Mouse (Mus musculus): ENCODE data around the gene Ammecr1.
A peak's percentile ranks its signal among the peaks of the same experiment; 100 is the strongest.

The Ammecr1 gene

DNA sequence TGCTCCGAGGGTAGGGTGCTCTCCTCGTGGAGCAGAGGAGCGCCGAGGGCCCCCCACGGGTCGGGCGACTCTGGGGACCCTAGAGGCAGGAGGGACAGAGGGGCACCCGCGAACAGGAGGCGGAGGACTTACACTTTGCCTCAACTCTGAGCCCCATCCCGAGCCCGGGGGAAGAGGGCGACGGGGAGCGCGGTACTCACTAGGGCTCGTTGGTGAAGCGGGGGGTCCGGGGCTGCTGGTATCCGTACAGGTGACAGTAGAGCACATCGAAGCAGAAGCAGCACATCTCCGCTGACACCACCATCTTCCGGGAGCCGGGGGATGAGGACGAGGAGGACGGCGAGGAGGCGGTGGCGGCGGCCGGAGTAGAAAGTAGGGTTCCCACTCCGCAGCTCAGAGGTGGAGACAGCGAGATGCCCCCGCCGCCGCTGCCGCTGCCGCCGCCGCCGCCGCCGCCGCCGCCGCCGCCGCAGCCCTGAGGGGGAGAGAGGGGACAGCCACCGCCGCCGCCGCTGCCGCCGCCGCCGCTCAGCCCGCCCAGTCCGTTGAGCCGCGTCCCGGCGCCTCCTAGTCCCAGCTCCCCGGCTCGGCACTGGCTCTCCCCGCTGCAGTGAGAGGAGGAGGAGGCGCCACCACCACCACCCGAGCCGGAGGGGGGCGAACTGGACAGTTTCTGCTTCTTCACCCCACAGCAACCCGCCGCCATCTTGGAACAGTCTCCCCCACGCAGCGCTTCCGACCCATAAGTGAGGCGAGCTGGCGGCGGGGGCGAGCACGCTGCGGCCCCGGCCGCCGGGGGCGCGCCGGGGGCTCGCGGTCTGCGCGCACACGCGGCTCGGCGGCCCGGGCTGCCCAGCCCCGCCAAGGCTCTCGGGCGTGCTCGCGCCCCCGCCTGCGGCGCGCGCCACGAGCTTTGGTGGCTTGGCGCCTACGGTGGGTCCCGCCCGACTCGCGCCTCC, at the start of gene Ammecr1:
Gene Ammecr1, minus strand, starts transcription at position 721 of the 959 bp plus-strand sequence.
- DNase-seq: peak; percentile 69 to 74

DNA sequence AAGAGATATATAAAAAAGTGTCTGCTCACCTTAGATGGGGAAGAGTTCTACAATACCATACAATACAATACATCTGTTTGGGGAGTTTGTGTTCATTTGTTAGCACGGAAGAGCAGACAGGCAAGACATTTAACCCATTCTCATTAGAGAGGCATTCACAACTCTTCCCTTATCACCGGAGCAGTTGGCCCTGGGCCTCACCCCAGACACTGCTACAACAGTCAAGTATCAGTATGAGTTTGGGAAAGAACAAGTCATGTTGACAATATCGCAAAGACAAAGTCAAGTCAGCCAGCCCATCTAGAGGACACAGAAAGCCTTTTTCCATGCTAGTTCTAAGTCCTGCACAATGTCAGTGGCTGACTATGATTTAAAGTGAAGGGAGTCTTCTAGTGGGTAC, 47.6 kb upstream of the Ammecr1 start:
- no peak for DNase-seq

DNA sequence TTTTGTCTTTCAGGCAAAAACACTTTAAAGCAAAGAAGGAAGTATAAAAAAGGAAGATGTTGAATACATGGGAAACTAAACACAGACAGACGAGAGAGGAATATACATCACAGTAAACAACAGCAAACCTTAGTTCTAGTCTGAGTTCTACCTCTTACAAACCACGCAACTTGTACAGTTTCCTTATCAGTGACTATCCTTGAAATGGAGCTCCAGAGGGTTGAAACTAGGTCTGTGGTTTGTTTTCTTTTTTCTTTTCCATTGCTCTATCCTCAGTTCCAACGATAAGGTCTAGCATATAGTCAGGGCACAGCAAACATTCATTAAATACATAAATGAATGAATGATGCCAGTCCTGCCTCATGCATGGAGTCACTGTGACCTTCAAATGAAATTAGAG, 45.8 kb upstream of the Ammecr1 start:
- no peak for DNase-seq

DNA sequence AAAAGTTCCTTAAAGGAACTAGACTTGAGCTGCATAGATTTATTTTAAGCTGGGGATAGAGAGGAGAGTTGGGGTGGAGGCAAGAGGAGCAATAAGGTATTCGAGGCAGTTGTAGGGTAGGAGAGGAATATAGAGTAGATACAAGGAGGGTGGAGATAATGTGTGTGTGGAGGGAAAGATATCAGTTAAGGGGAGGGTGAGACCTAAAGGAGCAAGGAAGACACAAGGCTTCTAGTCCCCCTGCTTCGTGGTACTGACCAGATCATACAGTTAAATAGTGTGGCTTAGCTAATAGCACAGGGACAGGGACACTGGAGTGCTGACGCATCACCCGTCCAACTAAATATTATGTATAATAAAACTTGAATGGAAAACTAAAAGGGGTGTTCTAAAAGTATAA, 45.3 kb upstream of the Ammecr1 start:
- DNase-seq: no peak

DNA sequence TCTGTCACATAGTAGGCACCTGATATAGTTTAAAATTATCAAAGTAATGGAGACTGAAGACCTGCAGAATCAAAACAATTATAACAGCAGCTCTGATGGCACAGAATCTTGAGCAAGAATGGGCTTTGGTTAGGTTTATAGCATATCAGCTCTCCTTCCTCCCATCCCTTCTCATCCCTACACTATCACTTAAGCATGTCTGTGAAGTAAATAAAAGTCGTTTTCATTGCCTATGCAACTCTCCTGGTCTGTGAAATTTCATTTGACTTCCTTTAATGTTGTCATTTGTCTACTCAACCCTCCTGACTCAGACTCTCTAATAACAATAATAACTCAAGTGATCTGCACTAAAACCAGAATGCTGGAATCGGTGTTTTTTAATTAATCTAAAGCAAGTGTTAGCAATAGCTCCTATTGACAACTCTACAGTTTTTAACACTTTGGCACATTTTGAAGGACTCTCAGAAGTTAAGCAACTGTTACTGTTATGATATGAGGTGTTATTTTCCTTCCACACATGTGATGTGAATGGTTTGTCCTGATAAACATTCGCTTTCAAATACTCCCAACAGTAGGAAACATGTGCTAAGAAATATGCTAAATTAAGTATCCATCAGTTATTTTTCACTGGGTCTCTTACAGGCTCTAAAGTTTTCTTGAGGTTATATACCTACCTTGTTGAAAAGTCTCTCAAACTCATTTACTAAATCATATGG, 37.8 kb upstream of the Ammecr1 start:
- no peak for DNase-seq

DNA sequence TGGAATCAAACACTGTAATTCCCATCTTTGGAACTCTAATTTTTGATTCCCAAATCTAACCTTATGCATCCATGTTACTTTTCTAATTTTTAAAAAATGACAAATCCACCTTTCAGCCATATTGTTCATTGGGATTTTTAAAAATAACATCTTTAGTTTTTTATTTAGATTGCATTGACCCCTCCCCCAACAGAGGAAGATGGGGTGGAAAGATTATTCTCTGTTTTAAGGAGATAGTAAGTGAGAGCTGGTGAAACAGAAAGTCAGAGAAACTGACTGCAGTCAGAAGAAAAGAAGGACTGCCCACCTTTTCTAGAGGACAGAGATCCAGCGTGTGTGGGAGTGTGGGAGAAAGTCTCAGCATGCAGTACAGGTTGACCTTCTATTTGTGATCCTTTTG, 30.7 kb upstream of the Ammecr1 start:
- no peak for DNase-seq

DNA sequence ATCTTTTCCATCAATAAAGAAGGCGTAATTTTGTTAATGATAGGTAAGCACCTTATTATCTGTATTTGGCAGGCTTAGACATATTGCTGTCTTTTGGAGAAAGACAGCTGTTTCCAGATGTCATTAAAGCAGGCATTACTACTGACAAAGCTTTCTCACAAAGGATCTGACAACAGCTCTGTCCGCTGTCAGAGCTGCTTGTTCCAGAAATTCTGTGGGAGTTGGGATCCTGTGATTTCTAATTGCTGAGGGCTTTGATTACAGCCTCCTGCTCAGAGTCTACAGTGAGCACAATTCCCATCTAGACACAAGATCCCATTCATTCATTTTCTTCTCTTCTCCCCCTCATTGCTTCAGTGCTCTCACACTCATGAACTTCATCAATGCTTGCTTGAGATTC, 28.0 kb upstream of the Ammecr1 start:
- no peak for DNase-seq

DNA sequence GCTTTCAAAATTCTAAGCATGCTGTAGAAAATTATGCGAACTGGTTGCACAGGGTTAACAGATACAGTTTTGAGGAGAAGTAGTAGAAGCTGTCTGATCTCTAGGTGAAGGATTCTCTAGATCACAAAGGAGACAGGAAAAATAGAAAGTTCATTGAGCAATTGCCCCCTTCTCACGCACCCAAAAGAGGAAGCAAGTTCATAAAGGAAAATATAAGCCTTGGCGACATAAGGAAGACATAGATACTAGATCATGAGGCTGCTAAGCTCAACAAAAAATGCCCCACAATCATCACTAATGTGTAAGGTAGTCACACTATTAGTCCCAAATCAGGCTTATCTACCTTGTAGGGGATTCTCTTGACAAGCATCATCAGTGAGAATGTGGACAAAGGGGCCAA, 17.6 kb upstream of the Ammecr1 start:
- DNase-seq: no peak

DNA sequence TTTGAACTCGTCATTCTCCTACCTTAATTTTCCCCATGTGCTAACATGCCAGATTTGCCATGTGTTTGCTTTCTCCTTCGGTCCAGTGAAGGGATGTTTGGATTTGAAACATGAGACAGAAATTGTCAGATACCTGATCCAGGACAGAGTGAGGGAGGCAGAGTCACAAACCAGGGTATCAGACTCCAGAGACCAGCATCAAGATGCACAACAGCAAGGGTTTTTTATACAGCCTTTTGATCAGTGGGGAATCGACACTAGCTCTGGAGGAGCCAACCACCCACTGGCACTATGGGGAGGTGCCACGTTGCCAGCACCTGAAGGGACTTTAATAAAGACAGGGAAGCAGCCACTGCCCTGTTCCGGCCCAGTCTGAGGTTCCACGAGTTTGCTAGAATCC, 17.1 kb upstream of the Ammecr1 start:
- DNase-seq: no peak

DNA sequence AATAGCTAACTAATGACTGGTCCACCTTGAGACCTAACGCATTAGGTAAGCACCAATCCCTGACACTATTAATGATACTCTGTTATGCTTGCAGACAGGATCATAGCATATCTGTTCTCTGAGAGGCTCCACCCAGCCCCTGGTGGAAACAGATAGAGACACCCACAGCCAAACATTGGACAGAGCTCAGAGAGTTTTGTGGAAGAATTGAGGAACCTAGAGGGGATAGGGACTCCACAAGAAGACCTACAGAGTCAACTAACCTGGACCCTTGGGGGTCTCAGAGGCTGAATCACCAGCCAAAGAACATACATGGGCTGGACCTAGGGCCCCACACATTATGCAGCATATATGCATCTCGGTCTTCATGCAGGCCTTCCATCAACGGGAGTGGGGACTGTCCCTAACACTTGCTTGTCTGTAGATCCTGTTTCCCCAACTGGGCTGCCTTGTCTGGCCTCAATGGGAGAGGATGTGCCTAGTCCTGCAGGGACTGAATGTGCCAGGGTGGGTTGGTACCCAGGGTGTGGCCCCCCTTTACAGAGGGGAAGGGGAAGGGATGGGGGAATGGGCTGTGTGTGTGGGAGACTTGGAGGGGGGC, 15.1 kb upstream of the Ammecr1 start:
- DNase-seq: no peak

DNA sequence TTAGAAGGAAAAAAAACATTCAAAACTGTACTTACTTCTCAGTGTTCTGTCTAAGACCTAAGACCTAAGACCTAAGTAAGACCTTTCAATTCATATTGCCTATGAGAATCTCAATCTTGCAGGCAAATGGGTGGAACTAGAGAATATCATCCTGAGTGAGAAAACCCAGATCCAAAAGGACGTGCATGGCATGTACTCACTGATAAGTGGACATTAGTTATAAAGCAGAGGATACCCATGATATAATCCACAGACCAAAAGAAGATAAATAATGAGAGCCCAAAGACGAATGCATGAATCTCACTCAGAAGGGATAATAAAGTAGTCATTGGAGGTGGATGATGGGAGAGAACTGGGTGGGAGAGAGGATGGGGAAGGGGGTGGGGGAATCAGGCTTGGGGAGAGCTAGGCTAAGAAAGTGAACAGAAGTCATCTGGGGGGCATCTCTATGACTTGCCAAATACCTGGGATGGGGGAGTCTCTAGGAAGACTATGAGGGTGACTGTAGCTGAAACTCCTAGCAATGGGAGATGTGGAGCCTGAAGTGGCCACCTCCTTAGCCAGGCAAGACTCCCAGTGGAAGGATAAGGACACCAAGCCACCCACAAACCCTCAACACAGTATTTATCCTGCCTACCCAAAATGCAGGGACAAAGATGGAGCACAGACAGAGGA, 14.5 kb upstream of the Ammecr1 start:
- no peak for DNase-seq

DNA sequence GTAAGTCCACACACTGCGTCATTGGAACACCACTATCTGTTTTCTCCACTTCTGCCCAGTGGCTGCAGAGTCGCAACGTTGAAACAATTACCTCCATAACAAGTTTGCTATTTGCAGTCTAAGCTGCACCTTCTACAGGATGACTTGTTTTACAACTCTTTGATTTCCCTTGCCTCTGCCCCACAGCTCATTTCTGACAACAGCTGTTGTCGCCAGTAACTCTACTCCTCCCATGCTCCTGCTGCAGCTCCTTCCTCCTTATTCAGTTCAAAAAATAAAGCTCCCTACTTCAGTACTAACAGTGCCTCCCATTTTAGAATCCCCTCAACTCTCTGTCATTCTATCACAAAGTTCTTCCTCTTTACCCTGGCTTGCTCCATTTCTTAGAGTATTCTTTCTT, 12.7 kb upstream of the Ammecr1 start:
- DNase-seq: no peak

DNA sequence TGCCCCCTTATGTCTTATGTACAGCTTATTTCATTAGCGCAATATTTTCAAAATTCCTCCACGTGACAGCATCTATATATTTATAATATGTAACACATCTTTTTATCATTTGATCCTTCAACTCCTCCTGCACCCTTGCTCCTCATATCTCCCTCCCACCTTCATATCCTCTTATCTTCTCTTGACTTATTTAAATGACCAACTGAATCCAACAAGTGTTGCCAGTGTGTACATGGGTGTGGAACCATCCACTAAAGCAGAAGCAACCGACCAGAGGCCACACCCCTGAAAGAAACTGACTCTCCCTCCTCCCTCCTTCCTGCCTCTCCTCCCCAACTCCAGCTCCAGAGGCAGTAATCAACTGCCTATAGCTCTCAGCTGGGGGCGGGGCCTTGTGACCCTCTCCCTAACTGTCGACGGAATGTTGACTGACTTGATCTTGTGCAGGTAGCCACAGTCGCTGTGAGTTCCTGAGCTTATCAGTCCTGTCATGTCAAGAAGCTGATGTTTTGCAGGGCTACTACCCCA, 6.0 kb upstream of the Ammecr1 start:
- DNase-seq: no peak

DNA sequence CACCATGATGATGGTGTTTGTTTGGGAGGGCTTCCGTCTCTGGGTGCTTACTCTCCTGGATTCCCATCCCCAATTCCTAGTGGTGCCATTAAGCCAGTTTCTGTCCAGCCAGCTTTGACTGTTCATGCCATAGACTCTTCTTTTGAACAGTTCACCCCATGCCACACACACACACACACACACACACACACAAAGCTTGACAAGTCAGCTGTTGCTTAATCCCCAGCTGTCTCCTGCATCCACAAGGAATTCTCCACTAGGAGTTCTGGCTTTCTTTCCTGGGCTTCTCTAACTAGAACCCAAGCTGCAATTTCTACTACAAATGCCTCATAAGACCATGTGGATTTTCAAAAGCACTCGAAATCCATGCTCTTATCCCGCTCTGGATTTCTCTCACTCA, 5.2 kb upstream of the Ammecr1 start:
- DNase-seq: no peak

DNA sequence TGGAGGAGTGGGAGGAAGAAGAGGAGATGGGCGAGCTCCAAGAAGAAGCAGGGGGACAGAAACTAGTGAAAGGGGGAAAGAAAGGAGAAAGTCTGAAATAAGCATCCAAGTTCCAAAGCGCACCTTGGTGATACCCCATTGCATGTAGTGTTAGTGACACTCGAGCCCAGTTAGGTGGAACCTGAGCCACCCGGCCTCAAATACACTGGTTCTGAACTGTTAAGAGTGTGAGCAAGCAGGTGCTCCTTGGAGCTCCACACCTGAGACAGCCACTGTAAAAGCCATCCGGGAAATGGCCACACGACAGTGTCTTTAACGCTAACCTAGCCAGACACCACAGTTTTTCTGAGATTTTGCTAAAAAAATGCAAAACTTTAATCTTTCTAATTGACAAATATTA, 539 bp upstream of the Ammecr1 start:
- peak; percentile 5 to 34 for DNase-seq

DNA sequence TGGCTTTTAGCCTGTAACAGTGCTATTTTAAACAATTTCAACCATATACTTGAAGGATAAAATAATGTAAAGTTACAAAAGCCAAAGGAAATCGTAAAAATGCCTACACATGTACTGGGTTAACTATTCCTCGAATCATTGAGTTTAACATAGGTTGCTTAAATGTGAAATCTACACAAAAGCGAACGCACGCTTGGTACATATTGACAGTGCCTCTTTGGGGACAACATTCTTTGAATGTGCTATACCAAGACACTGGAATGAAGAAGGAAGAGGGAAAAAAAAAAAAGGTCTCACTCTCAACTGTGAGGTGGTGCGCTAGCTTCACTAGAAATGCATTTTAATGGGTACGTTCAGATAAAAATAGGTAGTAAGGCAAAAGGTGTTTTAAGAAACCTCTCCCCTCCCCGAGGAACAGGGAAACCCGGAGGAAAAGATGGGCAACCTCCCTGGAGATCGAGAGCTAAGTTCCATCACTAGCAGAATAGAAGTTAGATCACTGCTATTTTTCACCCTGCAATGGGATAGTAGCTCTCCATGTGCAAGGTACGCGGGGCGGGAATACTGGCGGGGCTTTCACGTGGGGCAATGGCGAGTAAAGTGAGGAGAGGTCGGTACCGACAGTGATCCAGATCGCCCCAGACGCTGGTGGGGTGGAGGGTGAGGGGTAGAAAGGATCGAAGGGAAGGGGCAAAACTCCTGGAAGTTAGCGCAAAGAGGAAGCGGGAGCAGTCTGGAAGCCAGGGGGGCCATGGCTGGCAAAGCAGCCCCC, 1.1 kb downstream of the Ammecr1 start:
- DNase-seq: peak in 1 of 2 experiments; percentile 10

DNA sequence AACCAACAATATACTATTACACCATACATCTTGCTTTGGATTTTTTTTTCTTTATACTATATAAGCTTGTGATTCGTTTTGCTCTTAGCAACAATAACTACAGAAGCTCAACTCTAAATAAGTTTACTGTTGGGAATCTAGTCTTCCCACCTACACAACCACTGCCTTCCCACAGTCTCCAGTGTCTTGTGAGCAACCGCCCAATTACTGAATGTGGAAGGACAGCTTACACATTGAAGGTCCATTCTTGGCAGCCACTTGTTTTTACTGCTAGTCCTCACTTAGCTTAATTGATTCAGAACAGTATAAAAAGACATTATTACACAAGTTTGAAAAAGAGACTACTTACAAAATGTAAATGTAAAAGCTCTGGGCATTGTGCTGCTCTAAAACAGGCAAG, 6.1 kb downstream of the Ammecr1 start:
- DNase-seq: no peak

DNA sequence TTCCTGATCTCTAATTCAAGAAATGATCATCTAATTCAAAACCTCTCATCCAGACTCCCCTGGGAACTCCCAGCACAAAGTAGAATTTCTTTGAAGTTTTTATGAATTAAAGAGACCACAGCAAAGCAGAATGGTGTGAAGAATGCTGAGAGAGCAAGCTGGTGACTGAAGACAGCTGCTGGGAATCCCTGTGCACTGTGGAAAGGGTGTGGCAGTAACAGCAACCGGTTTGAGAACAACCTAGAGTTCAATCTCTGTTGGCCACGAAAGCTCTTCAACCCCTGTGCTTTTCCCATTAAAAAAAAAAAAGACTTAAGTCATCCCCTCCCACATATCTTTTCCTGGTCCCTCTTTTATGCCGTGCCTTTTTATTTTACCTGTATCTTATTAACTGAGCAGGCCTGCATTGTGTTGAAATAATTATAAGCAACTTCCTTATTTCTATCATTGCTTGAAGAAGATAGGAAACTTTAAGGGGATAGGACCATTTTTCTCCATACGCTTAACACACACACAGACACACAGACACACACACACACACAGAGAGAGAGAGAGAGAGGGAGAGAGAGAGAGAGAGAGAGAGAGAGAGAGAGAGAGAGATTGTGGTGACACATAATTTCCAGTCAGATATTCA, 6.7 kb downstream of the Ammecr1 start:
- no peak for DNase-seq

DNA sequence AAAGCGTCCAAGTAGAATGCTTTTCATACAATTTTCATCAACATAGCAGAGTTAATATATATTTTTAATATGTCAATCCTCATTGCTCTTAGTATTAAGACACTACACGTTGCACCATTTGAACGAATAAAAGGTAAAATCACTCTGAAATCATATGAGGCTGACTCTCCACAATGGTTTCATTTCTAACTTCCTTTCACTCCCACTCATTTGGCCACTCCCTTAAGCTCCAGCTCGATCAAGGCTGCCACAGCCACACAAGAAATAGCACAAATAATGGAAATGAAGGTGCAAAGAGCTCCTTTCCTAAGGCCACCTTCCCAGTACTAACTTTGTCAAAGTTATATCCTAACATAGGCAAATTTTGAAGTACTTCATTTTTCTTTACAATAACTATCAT, 38.1 kb downstream of the Ammecr1 start:
- no peak for DNase-seq

DNA sequence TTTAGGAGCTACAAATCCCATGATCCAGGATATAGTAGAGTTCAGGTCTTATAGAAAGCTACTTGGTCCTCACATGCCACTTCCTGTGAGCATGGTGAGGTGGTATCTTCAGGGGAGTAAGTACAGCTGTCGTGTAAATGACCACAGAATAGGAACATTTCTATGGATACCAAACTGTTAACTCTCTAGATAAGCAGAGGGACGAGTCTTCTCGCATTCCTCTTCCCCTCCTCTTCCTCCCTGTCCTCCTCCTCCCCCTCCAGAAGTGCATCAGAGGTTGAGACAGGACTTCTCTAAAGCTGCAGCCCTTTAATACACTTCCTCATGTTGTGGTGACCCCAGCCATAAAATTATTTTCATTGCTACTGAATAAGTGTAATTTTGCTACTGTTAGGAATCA, 49.1 kb downstream of the Ammecr1 start:
- no peak for DNase-seq

DNA sequence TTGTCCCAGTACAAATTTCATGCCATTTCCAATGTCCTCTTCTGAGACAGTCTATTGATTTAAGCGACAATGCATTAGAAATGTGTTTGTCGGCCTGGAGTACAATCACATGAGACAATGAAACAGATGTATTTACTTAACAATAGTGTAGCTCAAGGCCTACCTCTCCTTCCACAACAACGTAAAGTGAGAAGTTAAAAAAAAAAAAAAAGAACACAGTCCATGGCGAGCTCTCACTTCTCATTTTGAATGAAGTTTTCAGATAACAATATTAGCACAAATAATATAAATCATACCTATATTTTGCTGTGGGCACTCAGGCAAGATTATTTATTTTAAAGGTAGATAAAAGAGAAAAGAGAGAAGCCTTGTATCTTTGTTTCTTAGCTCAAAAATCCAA, 49.8 kb downstream of the Ammecr1 start:
- no peak for DNase-seq

DNA sequence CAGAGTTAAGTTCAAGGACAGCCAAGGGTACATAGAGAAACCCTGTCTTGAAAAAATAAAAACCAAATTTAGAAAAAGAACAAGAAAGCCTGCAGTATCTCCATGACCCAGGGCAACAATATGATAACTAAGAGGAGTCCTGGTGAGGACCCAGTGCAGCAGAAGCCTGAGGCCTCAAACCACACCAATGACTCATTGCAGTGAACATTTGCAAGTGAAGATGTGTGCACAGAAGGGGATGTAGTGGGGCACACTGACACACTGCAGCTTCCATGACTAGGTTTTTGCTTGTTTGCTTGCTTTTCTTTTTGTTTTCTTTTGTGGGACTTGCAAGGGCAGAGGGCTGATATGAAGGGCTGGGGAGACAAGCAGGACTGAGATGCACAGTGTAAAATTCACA, 52.3 kb downstream of the Ammecr1 start:
- no peak for DNase-seq

All from cerebellum, postnatal 36 days (tissue).